Mouse (Mus musculus): ENCODE measurements around the gene Lypd6b. TPM values are rescaled to one million over a fixed set of nuclear protein-coding genes. Genes with fewer than 3 reads are reported as not detected.
A peak's percentile ranks its signal among the peaks of the same experiment; 100 is the strongest.

Gene Lypd6b
- polyA plus RNA-seq, 1 experiment from 2014 or later, result 3.1 TPM

- H3K4me1 ChIP-seq, result no peaks in the 10 kb centered on the region
- ATAC-seq (ENCODE audit: low FRiP score, low read depth), result no peak
- WGBS, result 66% methylated on average over 2 of the region's 2 CpGs
- H3K4me3 ChIP-seq, result no peak overlapping the region
- no peak overlapping the region for H3K4me2 ChIP-seq (replicated peaks)
- H3K36me3 ChIP-seq, result no peaks in the 10 kb centered on the region
- H3K27me3 ChIP-seq (replicated peaks), result no peaks in the 10 kb centered on the region
- H3K9me3 ChIP-seq, result no peaks in the 10 kb centered on the region
- H3K27ac ChIP-seq, result no peak overlapping the region
- no peak overlapping the region for H3K9ac ChIP-seq
Observed at GRCm38 (mm10) chr2:49890727-49891126, 103.2 kb downstream of the Lypd6b start.

- Histone ChIP-seq H3K27me3 (replicated peaks) (no peaks in the 10 kb centered on the region), H3K4me1 (peaks cover 14% of the 10 kb centered on the region), H3K4me3 (no peak overlapping the region), H3K9me3 (no peaks in the 10 kb centered on the region), H3K9ac (no peak overlapping the region), H3K36me3 (no peaks in the 10 kb centered on the region), H3K4me2 (replicated peaks) (no peak overlapping the region), H3K27ac (no peak overlapping the region)
- 54% methylated on average over 6 of the region's 6 CpGs for WGBS
- no peak for ATAC-seq (ENCODE audit: low FRiP score, low read depth)
Observed at GRCm38 (mm10) chr2:49909838-49910407, 122.4 kb downstream of the Lypd6b start.

- H3K9me3 ChIP-seq, result no peaks in the 10 kb centered on the region
- H3K27me3 ChIP-seq (replicated peaks), result no peaks in the 10 kb centered on the region
- ATAC-seq (ENCODE audit: low FRiP score, low read depth), result no peak
- no peak overlapping the region for H3K4me3 ChIP-seq
- 63% methylated on average over 7 of the region's 7 CpGs for WGBS
- H3K4me1 ChIP-seq, result peaks cover 14% of the 10 kb centered on the region
- no peak overlapping the region for H3K27ac ChIP-seq
- H3K36me3 ChIP-seq, result no peaks in the 10 kb centered on the region
- H3K9ac ChIP-seq, result no peak overlapping the region
- H3K4me2 ChIP-seq (replicated peaks), result no peak overlapping the region
Observed at GRCm38 (mm10) chr2:49911296-49912034, 124.0 kb downstream of the Lypd6b start.

GRCm38 (mm10) chr2:49912261-49912895 is 124.9 kb downstream of the Lypd6b start:
- no peak for ATAC-seq (ENCODE audit: low FRiP score, low read depth)
- Histone ChIP-seq H3K4me2 (replicated peaks) (no peak overlapping the region), H3K36me3 (no peaks in the 10 kb centered on the region), H3K27ac (no peak overlapping the region), H3K4me1 (peaks cover 16% of the 10 kb centered on the region), H3K27me3 (replicated peaks) (no peaks in the 10 kb centered on the region), H3K9me3 (no peaks in the 10 kb centered on the region), H3K4me3 (no peak overlapping the region), H3K9ac (no peak overlapping the region)
- 46% methylated on average over 3 of the region's 3 CpGs for WGBS

GRCm38 (mm10) chr2:49917489-49917888 is 130.0 kb downstream of the Lypd6b start:
- Histone ChIP-seq H3K9me3 (no peaks in the 10 kb centered on the region), H3K9ac (no peak overlapping the region), H3K27ac (no peak overlapping the region), H3K4me3 (no peak overlapping the region), H3K4me2 (replicated peaks) (peak overlapping the region; percentile 25; the same call in 1 of the 2 replicates), H3K4me1 (peaks cover 9% of the 10 kb centered on the region), H3K27me3 (replicated peaks) (no peaks in the 10 kb centered on the region), H3K36me3 (no peaks in the 10 kb centered on the region)
- WGBS, result 21% methylated on average over 10 of the region's 10 CpGs
- ATAC-seq (ENCODE audit: low FRiP score, low read depth), result no peak

- H3K9me3 ChIP-seq, result no peaks in the 10 kb centered on the region
- no peak overlapping the region for H3K4me3 ChIP-seq
- 78% methylated on average over 4 of the region's 4 CpGs for WGBS
- ATAC-seq (ENCODE audit: low FRiP score, low read depth), result no peak
- H3K27ac ChIP-seq, result no peak overlapping the region
- H3K36me3 ChIP-seq, result no peaks in the 10 kb centered on the region
- no peak overlapping the region for H3K9ac ChIP-seq
- no peak overlapping the region for H3K4me2 ChIP-seq (replicated peaks)
- peaks cover 7% of the 10 kb centered on the region; the same call in 1 of the 2 replicates for H3K4me1 ChIP-seq
- no peaks in the 10 kb centered on the region for H3K27me3 ChIP-seq (replicated peaks)
Observed at GRCm38 (mm10) chr2:49918132-49918531, 130.6 kb downstream of the Lypd6b start.

- Histone ChIP-seq H3K27me3 (replicated peaks) (no peaks in the 10 kb centered on the region), H3K36me3 (no peaks in the 10 kb centered on the region), H3K4me2 (replicated peaks) (peak overlapping the region; percentile 26; the same call in 1 of the 2 replicates), H3K4me1 (peaks cover 7% of the 10 kb centered on the region; the same call in 1 of the 2 replicates), H3K9ac (no peak overlapping the region), H3K9me3 (no peaks in the 10 kb centered on the region), H3K27ac (no peak overlapping the region), H3K4me3 (no peak overlapping the region)
- 23% methylated on average over 9 of the region's 9 CpGs for WGBS
- ATAC-seq (ENCODE audit: low FRiP score, low read depth), result no peak
Observed at GRCm38 (mm10) chr2:49918692-49919091, 131.2 kb downstream of the Lypd6b start.

DNA sequence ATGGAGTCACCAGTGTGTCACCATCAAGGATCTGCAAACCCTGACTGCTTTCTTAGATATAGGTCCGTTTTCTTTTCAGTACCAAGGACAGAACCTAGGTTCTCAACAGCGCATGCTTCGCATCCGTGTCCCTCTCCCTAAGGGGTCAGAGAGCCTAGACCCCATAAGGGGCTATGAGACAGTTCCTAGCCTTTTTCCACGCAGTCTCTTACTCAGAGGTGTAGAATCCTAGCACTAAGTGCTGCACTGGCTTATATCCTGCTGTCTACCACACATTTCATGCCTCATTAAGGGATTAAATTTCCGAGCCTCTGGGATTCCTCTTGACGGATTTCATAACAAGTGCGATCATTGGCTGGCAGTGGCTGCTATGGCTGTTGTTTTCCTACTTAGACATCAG is 134.5 kb downstream of the Lypd6b start:
- WGBS, result 67% methylated on average over 8 of the region's 8 CpGs
- ATAC-seq (ENCODE audit: low FRiP score, low read depth), result no peak
- H3K36me3 ChIP-seq, result no peaks in the 10 kb centered on the region

GRCm38 (mm10) chr2:49922810-49923209 is 135.3 kb downstream of the Lypd6b start:
- ATAC-seq (ENCODE audit: low FRiP score, low read depth), result no peak
- H3K9ac ChIP-seq, result no peak overlapping the region
- H3K4me1 ChIP-seq, result peaks cover under 1% of the 10 kb centered on the region; the same call in 1 of the 2 replicates
- no peak overlapping the region for H3K4me3 ChIP-seq
- 75% methylated on average over 4 of the region's 4 CpGs for WGBS
- H3K9me3 ChIP-seq, result no peaks in the 10 kb centered on the region
- no peak overlapping the region for H3K4me2 ChIP-seq (replicated peaks)
- no peaks in the 10 kb centered on the region for H3K27me3 ChIP-seq (replicated peaks)
- no peak overlapping the region for H3K27ac ChIP-seq
- H3K36me3 ChIP-seq, result no peaks in the 10 kb centered on the region

More for the DNA sequence above, 134.5 kb downstream of the Lypd6b start:
- H3K9me3 ChIP-seq, result no peaks in the 10 kb centered on the region
- no peak overlapping the region for H3K4me3 ChIP-seq
- no peaks in the 10 kb centered on the region for H3K27me3 ChIP-seq (replicated peaks)
- no peak overlapping the region for H3K9ac ChIP-seq
- no peak overlapping the region for H3K27ac ChIP-seq
- peaks cover 7% of the 10 kb centered on the region; the same call in 1 of the 2 replicates for H3K4me1 ChIP-seq
- no peak overlapping the region for H3K4me2 ChIP-seq (replicated peaks)

GRCm38 (mm10) chr2:49926186-49926585 is 138.7 kb downstream of the Lypd6b start:
- Histone ChIP-seq H3K27me3 (replicated peaks) (no peaks in the 10 kb centered on the region), H3K9me3 (no peaks in the 10 kb centered on the region), H3K36me3 (no peaks in the 10 kb centered on the region), H3K4me2 (replicated peaks) (no peak overlapping the region), H3K27ac (no peak overlapping the region), H3K4me3 (no peak overlapping the region), H3K9ac (no peak overlapping the region), H3K4me1 (no peaks in the 10 kb centered on the region)
- no peak for ATAC-seq (ENCODE audit: low FRiP score, low read depth)
- 77% methylated on average over 5 of the region's 5 CpGs for WGBS

GRCm38 (mm10) chr2:49927362-49927761 is 139.9 kb downstream of the Lypd6b start:
- Histone ChIP-seq H3K27ac (no peak overlapping the region), H3K4me3 (no peak overlapping the region), H3K27me3 (replicated peaks) (no peaks in the 10 kb centered on the region), H3K9ac (no peak overlapping the region), H3K9me3 (no peaks in the 10 kb centered on the region), H3K4me1 (no peaks in the 10 kb centered on the region), H3K36me3 (no peaks in the 10 kb centered on the region), H3K4me2 (replicated peaks) (no peak overlapping the region)
- ATAC-seq (ENCODE audit: low FRiP score, low read depth), result no peak
- WGBS, result 75% methylated on average over 1 of the region's 1 CpGs

DNA sequence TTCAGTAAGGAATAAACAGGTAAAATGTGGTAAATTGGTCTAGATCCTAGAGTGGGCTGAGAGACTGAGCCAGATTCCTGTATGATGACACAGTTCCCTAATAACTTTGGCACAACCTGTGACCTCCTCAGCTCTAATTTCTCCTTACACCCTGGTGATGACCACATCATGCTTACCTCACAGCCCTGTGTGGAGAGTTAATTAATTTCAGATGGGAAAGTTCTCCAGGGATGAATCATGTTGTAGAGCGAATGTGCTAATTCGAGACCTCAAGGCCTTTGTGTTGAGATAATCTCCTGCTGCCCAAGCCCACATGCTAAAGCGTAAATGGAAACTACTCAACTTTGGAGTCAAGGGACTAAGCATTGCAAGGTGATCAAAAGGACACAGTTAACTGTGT is 142.4 kb downstream of the Lypd6b start:
- no peak overlapping the region for H3K4me2 ChIP-seq (replicated peaks)
- no peaks in the 10 kb centered on the region for H3K9me3 ChIP-seq
- no peaks in the 10 kb centered on the region for H3K4me1 ChIP-seq
- no peak for ATAC-seq (ENCODE audit: low FRiP score, low read depth)
- no peaks in the 10 kb centered on the region for H3K36me3 ChIP-seq
- WGBS, result 86% methylated on average over 3 of the region's 3 CpGs
- no peak overlapping the region for H3K4me3 ChIP-seq
- H3K27me3 ChIP-seq (replicated peaks), result no peaks in the 10 kb centered on the region
- H3K27ac ChIP-seq, result no peak overlapping the region
- H3K9ac ChIP-seq, result no peak overlapping the region

Data from neural tube, embryonic 12.5 days (tissue).